Mouse (Mus musculus) myocyte (in vitro differentiated cells): Measurements from ENCODE around the gene Zfp600.
"Not testable (repeated sequence)": the region's sequence is repeated elsewhere in the genome, so short reads cannot be mapped to it uniquely, and the experiment has no call there.

Experiments
- CEBPB ChIP-seq: IDR thresholded peaks from 2 replicates; pipeline ENCODE4 v1.6.1; 2011; ENCODE audit warnings: mild to moderate bottlenecking, moderate library complexity; ENCODE audit not compliant: poor library complexity, insufficient read depth, severe bottlenecking
- E2F4 ChIP-seq: IDR thresholded peaks from one replicate; pipeline ENCODE4 v1.6.1; 2011; ENCODE audit warnings: mild to moderate bottlenecking, control low read depth, moderate library complexity; ENCODE audit not compliant: insufficient read depth
- MAX ChIP-seq: IDR thresholded peaks from one replicate; pipeline ENCODE4 v1.6.1; 2011; ENCODE audit warnings: low read depth, mild to moderate bottlenecking, control low read depth
- MYOD1 ChIP-seq, 3 experiments: IDR thresholded peaks; one replicate each; pipeline ENCODE4 v1.6.1; 2011; ENCODE audit warnings: control low read depth in 2 of 3, low read depth in 2 of 3, mild to moderate bottlenecking in 2 of 3, moderate library complexity in 1 of 3; ENCODE audit not compliant: insufficient read length in 2 of 3, control insufficient read depth in 1 of 3
- MYOG ChIP-seq, 3 experiments: IDR thresholded peaks; one replicate each; pipeline ENCODE4 v1.6.1; 2011; ENCODE audit warnings: control low read depth in 2 of 3, low read depth in 2 of 3, mild to moderate bottlenecking in 2 of 3; ENCODE audit not compliant: insufficient read length in 2 of 3, control insufficient read depth in 1 of 3, insufficient read depth in 1 of 3
- POLR2A ChIP-seq: IDR thresholded peaks from one replicate; pipeline ENCODE4 v1.6.1; 2011; ENCODE audit warnings: low read depth, mild to moderate bottlenecking, control low read depth, moderate library complexity; ENCODE audit not compliant: insufficient read length
- POLR2AphosphoS2 ChIP-seq: IDR thresholded peaks from one replicate; pipeline ENCODE4 v1.6.1; 2011; ENCODE audit warnings: low read depth, control low read depth; ENCODE audit not compliant: insufficient read length
- REST ChIP-seq: IDR thresholded peaks from one replicate; pipeline ENCODE4 v1.6.1; 2011; ENCODE audit warnings: mild to moderate bottlenecking, control low read depth, moderate library complexity; ENCODE audit not compliant: insufficient read depth, insufficient read length
- SRF ChIP-seq: IDR thresholded peaks from one replicate; pipeline ENCODE4 v1.6.1; 2011; ENCODE audit warnings: low read depth; ENCODE audit not compliant: control insufficient read depth, insufficient read length
- TCF12 ChIP-seq: IDR thresholded peaks from one replicate; pipeline ENCODE4 v1.6.1; 2011; ENCODE audit warnings: mild to moderate bottlenecking, control low read depth; ENCODE audit not compliant: poor library complexity, insufficient read depth, severe bottlenecking
- TCF3 ChIP-seq: IDR thresholded peaks from one replicate; pipeline ENCODE4 v1.6.1; 2011; ENCODE audit warnings: low read depth, control low read depth; ENCODE audit not compliant: insufficient read length
- USF1 ChIP-seq: IDR thresholded peaks from one replicate; pipeline ENCODE4 v1.6.1; 2011; ENCODE audit warnings: low read depth, mild to moderate bottlenecking, control low read depth, moderate library complexity

DNA sequence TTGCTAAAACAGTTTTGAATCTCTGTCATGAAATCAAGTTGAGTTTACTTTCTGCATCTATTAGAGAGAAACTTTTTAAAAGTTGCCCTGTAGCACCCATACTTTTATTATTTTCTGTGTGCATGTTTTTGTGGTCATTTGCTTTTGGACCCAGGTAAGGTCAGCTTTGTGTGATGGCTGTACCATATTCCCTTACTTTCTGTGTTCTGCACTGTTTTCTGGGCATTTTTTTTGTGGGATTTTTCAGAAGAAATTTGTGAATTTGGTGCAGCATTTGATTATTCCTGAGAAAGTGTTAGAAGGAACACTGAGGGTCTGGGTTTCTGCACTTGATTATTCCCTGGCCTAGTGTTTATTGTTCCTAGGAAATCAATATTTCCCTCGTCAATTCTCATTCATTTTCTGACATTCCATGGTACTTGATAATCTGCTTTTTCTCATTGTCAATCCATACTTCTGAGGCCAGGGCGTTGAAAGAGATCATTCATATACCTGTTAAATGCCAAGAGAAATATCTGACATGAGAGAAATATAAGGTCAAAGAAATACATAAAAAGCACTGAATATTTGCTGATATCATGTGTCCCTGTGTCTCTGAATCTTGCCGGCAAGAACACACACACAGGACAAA lies 10.7 kb downstream of the Zfp600 start:
- not testable (repeated sequence) for TF ChIP-seq TCF3; POLR2A; TCF12; E2F4; MAX; CEBPB; POLR2AphosphoS2; MYOG (IDR thresholded peaks at IDR 0.05; ENCODE audit: control insufficient read depth in 1 of 3, insufficient read depth in 1 of 3, insufficient read length in 2 of 3, low read depth in 2 of 3); USF1; REST; SRF; MYOD1 (IDR thresholded peaks at IDR 0.05; ENCODE audit: control insufficient read depth in 1 of 3, insufficient read length in 2 of 3, low read depth in 2 of 3)
